Mouse (Mus musculus) retina, postnatal 7 days (tissue): ENCODE measurements around the gene S100a7a.
A peak's percentile ranks its signal among the peaks of the same experiment; 100 is the strongest.

Source experiments
- DNase-seq: peaks from one replicate; pipeline ENCODE4 v3.0.0-alpha.2; 2012; ENCODE audit warnings: low read depth, low spot score

S100a7a gene

DNA sequence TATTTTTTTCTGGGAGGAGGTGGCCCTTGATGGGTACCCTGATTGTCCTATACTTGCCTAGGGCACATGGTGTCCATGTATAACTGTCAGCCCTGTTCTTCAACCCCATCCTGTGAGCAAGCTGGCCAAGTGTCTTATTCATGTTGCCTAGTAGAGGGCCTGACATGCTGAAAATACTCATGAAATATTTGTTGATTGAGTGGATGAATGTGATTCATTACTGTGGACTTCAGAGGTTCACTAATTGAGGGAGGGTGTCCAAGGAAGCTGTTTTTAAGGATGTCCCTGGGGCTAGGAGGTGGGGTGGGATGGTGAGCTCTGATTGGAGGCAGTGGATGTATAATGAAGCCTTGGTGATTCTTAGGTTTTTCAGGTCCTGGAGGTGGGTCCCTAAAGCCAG lies at the start of gene S100a7a:
TSS of gene S100a7a (plus strand) at position 301 of the 400 bp plus-strand sequence.
- DNase-seq, result no peak

DNA sequence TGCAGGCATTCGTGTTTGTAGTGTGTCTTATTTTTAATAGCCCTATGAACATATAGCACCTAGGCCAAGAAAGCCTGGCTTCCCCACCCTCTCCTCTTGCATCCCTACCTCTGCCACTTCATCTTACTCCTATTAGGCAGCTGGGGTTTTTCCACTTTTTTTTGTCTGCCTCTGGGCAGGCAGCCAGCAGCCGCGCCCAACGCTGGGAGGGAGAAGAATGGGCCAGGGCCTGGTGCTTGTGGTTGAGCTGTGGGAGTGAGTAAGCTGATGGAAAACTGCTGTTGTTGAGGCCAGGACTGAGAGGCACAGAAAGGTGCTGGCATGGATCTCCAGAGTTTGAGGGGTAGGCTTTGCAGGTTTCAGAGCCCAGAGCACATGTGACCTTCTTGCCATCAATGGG lies 49.4 kb upstream of the S100a7a start:
- DNase-seq, result no peak

DNA sequence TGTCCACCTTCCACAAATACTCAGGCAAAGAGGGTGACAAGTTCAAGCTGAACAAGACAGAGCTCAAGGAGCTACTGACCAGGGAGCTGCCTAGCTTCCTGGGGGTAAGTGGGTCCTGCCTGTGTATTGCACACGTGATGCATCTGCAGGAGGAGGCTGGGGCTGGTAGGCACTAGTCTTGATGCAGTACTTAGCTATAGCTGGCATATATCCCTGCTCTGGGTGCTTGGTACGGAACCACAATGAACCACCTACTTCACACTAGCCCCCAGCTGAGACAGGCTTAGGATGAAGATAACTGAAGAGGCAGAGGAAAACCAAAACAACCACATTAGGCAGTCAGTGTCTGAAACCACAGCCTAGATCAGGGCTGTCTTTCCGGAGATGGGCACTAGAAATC lies 48.8 kb upstream of the S100a7a start:
- DNase-seq, result no peak

DNA sequence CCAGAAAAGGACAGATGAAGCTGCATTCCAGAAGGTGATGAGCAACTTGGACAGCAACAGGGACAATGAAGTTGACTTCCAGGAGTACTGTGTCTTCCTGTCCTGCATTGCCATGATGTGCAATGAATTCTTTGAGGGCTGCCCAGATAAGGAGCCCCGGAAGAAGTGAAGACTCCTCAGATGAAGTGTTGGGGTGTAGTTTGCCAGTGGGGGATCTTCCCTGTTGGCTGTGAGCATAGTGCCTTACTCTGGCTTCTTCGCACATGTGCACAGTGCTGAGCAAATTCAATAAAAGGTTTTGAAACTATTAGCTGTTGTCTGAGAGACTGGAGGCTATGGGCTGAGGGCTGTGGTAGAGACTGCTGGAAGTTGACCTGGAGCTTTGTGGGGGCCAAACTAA lies 48.1 kb upstream of the S100a7a start:
- no peak for DNase-seq

DNA sequence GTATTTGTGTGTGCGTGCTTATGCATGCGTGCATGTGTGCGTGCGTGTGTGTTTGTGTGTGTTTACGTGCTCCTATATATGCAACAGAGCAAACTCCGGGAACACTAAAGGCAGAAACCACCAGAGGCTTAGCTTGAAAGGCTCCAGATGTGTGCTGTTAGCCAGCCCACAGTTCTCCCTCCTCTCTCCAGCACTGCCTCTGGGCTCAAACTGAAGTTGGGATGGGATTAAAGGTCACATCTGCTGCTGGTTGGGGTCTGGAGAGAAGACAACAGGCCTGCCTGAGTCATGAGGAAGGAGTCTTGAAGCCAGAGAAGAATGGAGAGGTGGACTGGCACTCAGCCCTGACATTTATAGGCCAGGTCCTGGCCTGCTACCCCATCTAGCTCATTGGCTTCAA lies 47.6 kb upstream of the S100a7a start:
- DNase-seq, result no peak

DNA sequence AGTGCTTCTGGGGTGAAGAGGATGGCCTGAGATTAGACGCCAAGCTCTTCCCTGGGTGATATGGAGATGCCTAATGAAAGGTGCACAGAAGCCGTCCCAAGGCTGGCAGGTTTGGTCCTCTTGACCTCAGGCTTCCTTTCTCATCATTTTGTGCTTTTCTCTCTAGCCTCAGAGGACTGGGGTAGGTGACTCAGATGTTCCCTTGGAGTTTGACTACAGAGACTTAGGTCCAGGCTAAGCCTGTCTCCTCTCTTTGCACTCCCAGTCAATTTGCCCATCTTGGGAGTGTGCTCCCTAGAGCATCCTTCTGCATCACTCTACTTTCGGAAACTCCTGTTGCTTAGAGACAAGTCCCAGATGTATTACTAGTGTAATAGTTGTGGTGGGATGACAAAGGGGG lies 46.5 kb upstream of the S100a7a start:
- DNase-seq, result no peak

DNA sequence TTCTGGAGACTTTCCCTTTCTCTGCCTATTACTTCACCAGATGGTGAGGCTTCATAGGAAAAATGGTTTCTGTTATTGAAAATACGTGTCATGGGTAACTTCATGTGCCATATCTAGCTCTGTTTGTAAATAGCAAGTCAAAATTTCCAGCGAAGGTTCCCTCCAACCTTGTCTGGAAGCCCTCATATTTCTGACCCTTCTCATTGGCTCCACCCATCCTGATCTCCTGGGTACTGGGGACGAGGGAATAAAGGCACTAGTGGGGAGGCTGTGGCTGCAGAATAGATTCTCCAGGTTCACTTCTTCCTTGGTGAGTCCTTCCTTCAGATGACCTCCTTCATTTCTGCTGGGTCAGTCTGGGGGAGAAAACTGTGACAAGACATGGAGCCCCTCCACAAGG lies 45.6 kb upstream of the S100a7a start, which contains the start of gene S100a5:
TSS of gene S100a5 (plus strand) at position 301 of the 400 bp plus-strand sequence.
- no peak for DNase-seq

DNA sequence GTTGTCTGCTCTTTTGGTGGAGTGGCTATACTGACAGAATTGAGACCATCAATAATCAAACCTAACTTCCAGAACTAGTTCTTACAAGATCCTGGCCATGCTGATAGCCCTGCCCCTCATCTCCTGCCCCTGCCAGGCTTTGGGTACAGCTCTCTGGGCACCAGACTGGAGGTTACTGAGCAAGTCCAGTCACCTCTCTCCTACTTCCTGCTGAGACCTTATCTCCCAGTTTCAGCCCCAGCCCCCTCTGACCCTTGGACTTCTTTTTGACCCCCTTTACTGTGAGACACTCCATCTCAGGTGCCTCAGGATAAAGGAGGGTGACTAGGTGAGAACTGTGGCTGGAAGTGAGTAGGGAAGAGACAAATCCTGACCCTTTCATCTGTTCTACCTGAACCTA lies 44.7 kb upstream of the S100a7a start:
- no peak for DNase-seq

DNA sequence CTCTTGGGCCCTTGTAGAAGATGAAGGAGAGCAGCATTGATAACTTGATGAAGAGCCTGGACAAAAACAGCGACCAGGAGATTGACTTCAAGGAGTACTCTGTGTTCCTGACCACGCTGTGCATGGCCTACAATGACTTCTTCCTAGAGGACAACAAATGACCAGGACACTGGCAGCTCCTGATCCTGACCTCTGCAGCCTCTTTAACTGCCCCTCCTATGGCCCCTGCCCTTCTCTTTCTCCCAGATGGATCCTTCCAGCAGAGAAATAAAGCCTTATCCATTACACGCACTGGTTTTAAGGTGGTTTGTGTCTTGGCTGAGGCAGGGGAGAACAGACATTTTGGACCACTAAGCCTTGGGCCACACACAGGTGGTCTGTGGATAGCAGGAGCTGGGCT lies 42.3 kb upstream of the S100a7a start:
- no peak for DNase-seq

DNA sequence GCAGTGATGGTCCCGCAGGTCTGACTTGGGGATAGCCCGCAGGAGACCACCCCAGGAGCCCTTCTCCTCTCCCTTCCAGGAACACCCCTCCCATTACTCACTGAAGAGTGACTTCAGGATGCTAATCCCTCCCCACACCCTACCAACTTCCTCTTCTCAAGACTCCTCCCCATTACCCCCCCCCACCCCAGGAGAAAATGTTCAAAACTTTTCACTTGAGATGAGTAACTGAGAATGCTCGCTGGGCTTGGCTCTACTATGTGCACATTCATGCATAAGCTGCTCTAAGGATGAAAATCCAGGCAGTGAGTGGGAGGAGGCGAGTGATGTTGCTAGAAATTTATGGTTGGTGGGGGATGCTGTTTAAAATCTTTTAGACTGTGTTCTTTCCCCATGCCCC lies 41.8 kb upstream of the S100a7a start:
- no peak for DNase-seq

DNA sequence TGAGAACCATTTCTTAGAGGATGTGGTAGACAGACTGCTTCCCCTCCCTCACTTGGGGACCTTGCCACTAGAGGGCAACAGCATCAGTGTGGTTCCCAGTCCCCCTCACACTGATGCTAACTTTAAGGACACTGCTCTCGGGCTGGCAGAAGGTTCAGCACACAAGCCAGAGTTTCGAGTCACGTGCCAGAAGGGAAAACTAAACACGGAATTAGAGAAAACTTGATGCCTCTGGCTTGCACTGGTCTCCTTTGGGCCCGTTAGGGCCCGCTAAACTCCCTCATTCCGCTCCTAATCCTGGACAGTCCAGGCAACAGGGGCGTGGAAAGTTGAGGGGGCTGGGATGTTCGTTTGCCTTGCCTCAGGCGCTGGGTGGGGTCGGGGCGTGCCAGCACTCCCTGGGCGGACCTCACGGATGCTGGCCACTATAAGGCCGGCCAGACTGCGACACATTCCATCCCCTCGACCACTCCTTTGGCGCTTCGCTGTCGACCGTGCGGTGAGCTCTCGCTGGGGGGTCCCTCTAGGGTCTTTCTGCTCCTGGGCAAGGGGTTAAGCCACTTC lies 41.0 kb upstream of the S100a7a start, which contains the start of gene S100a6:
TSS of gene S100a6 (plus strand) at position 155 of the 564 bp plus-strand sequence.
- DNase-seq, result no peak

DNA sequence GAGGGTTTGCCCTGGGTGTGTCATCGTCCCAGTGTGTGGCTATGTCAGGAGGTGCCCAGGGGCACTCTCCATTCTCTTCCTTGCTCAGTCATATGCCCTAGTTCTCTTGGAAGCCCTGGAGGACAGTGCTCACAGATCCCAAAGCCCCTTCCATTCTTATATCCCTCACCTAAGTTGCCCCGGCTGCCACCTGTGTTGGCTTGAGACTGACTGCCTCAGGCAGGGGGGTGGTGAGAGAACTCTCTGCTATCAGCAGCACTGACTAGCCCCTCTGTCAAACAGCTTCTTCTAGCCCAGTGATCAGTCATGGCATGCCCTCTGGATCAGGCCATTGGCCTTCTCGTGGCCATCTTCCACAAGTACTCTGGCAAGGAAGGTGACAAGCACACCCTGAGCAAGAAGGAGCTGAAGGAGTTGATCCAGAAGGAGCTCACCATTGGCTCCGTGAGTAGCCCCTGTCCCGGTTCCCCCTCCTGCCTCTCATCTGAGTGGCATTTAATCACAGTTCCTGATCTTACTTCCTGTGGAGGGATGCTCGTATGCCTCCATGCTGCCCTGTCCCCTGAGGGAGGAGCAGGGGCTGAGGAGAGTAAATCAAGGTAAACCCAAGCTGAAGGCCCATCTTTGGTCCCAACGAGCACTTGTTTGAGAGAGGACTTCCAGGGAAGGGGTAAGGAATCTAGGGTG lies 40.2 kb upstream of the S100a7a start:
- DNase-seq, result no peak

DNA sequence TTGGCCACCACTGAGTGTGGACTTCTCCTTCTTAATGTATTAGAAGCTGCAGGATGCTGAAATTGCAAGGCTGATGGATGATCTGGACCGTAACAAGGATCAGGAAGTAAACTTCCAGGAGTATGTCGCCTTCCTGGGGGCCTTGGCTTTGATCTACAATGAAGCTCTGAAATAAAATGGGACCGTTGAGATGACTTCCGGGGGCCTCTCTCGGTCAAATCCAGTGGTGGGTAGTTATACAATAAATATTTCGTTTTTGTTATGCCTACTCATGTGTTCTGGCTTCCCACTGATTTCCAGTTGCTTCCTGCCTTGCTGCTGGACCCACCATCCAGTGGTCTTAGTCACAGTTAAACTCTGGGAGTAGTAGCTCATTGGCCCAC lies 39.7 kb upstream of the S100a7a start:
- no peak for DNase-seq

DNA sequence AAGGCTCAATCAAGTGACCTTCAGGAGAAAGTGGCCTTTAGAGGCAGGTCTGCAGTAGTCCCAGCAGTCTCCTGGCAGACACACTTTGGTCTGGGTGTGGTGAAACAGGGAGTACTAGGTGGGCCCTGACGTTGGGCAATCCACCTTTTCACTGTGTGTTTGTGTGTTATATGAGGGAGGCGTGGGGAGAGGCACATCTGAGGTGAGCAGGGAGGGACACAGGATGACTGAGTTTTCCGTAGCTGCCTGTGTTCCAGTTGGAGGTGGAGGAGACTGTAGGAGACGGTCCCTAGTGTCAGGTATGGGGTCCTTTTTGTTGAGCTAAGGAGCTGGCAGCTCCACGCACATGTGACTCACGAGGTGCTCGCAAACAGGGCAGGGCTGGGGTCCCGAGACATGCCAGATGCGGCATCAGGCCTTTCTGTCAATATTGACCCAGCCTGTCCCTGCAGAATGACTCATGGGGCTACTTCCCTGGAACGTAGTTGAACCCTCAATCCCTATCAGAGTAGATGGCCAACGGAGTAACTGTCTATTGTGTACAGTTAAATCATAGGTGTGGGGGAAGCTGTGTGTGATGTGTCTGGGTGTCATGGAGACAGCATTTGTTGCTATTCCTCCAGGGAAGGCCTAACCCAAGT lies 39.1 kb upstream of the S100a7a start:
- no peak for DNase-seq

DNA sequence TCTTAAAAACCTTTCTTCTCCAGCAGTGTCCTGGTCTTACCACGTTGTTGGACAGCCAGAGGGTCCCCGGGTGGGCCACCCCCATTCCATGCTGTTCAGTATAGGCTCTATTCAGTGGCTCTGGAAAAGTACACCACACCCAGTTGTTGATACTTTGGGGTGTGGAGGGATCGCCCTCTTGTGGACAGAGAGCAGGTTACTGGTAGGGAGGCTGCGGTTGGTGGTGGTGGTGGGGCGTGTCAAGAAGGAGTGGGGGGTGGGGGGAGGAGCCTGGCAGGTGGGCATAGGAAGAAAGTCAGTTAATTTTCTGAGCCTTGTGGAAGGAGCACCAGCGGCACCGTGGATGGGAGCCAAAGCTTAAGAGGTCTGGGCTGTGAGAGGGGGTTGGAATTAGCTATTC lies 38.4 kb upstream of the S100a7a start:
- peak; percentile 59 for DNase-seq

DNA sequence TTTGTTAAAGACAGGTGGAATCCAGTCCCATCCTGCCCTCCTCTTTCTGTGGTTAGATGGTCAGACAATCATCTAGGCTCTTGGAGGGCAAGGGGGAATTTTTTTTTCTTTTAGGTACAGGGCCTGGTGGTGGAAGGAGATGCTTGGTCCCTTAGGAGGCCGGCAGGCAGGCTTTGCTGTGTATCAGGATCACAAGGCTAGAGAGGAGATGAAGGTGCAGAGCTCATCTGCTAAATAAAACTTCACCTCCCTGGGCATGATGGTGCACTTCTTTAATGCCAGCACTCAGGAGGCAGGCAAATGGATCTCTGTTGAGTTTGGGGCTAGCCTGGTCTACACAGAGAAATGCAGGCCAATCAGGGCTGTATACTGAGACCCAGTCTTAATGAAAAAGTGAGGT lies 37.9 kb upstream of the S100a7a start:
- DNase-seq, result no peak

DNA sequence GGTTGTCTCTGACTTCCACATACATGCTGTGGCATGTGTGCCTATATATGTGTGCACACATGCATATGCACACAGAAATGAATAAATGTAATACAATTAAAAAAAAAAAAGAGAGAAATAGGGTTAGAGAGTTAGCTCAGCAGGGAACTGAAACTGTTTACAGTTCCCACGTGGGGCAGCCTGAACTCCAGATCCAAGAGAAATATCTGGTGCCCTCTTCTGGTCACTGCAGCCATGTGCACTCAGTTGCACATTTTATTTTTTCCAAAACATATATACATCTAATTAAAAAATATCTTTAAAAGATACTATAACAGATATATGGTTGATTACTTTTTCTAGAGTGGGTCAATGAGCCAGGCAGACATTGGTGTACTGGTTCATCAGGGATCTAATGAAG lies 36.2 kb upstream of the S100a7a start:
- DNase-seq, result no peak

DNA sequence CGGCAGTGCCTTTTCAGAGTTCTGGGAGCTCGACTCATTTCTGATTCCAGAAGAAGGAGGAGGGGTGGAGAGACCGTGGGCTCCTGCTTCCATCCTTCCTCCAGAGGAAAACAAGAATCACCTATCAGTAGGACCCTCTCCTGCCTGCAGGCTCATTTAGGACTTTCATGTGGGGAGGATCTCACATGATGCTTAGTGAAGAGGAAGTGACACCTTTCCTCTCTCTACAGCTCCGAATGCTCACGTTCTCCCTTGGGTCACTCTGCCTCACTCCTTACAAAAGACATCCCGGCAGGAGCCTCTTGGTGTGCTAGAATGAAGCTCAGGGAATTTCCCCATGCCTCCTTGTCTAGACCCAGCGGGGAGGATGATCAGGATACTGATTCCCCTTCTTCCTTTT lies 32.3 kb upstream of the S100a7a start:
- DNase-seq, result no peak

DNA sequence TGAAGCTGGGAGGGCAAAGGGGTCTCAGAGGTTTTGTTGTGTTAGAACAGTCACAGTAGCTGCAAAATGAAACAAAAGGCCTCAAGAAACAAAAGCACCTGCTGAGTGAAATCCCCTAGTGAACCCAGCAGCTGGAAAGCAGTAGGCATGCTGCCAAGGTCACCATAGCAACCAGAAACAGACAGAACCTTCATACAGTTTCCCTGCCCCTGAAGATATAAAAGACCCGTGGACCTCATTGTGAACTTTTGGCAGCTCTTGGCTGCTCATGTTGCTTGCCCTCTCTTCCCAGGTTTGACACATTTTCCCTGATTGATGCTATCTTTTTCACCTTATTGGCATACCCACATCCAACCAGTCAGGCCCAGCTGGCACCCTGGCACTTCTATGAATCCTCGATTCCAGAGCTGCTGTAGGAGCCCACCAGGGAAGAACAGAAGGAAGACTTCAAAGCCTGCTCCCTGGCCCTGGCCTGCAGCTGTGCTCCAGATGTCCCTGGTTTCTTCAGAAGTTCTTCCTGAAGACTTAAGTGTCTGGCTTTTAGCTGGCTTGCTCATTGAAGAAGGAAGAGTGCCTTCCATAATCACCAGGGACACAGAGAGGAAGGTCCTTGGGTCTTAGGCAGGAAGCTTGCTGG lies 30.3 kb upstream of the S100a7a start:
- no peak for DNase-seq

DNA sequence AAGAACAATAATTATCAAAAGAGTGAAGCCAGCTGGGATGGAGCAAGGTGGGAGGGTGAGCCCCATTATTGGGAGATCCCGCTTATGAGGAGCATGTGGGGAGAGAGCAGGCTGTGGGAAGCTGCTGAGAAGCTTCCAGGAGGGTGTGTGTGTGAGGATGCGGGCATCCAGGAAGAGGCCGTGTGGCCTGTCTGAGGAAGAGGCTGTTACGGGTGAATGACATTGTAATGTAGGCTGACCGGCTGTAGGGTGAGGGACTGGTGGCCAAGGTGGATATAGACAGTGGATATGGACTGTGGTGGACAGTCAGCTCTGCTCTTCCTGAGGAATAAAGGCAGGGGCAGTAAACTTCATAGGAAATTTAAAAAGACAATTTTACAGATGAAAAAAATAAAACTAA lies 28.3 kb upstream of the S100a7a start:
- DNase-seq, result no peak

DNA sequence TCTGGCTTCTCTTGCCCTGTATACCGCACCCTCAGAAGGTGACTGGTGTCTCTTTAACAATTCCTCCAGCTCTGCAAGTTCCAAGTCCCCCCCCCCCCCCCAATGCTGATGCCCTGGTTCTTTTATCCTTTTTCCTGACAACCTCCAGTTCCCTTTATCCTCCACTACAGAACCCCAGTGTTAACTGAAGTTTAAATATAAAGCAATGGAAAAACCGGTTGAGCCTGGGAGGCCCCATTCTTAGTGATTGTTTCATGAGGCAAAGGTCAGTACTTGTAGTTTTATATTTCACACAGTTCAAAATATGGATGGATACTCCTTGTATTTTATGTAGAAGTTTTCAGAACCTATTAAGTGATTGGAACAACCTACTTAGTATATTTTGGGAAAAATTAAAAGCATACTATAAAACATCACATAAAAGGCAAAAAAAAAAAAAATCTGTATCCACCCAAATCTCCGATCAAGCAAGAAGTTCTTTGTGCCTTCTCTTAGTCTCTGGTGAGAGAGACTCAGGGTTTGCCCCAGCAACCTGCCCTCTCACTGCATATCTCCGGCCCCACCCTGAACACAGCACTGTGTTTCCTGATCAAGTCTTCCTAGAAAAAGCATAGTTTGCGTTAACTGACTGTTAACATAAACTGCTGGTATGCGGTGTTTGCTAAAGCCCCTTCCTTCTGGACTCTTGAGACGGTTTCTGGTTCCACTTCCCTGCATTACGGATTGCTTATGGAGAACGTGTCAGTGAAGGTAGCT lies 27.4 kb upstream of the S100a7a start:
- DNase-seq, result no peak

DNA sequence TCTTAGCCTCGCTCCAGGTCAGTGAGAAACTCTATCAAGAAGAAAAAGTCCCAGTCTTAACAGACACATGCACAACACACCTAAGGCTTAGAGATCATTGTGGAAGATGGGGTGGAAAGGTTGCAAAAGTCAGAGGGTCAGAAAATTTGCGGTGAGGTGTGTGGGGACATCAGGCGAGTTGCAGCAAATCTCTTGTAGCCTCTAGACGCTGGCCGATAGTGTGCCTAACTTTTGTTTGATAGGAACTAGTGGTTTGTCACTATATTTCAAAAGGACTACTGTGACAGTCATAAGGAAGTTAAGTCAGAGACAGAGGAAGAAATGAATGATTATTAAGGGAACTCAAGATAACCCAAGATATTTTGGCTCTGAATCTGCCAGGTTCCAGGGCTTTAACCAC lies 26.5 kb upstream of the S100a7a start:
- DNase-seq, result no peak
